Mouse (Mus musculus) monocyte, adult 2 months (primary cell): Measurements from ENCODE around the gene Gm2035.
"Not testable (repeated sequence)": the region's sequence is repeated elsewhere in the genome, so short reads cannot be mapped to it uniquely, and the experiment has no call there.

ENCODE experiments used
- DNase-seq, 2 experiments: peaks; one replicate each; pipeline ENCODE4 v3.0.0; 2022; ENCODE audit warnings: low spot score in 2 of 2, low read depth in 1 of 2

Gene Gm2035

DNA sequence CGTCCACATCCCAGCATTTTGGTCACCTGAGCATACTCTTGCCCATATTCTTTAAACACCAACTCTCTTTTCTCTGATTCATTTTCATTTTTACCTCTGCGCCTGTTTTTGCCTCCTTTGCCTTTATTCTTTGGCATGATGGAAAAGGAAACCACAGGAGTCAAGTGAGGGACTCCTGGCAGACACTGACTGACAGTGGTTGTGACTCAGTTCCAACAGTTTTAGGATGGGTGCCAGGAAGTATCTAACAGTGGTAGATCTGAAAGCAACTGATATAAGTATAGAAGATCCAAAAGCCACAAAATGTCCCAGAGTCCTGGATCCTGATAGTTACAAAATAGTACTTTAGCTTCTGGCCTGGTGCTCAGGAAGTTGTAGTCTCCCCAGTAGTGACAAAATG, at the start of gene Gm2035:
Gene Gm2035, minus strand, starts transcription at position 137 of the 400 bp plus-strand sequence.
- DNase-seq, result not testable (repeated sequence)

DNA sequence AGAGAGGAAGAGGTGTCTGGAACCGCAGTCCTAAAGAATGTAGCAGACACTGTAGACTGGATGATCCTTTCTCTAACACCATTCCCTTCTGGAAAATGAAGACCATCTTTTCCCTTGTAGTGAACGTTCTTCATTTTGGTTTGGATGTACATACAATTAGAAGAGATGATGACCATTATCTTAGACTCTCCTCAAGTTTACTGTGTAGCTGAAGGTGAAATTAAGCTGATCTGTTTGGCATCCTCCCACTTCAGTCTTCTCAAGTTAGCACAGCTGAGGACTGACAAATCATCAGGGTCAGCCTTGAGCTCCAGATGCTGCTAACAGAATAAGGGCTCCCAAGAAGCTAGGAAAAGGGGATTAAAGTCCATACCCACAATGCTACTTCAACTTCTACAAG, 34.1 kb upstream of the Gm2035 start, which contains the start of gene Gm2042:
Gene Gm2042, plus strand, starts transcription at position 301 of the 400 bp plus-strand sequence.
- DNase-seq, result not testable (repeated sequence)

DNA sequence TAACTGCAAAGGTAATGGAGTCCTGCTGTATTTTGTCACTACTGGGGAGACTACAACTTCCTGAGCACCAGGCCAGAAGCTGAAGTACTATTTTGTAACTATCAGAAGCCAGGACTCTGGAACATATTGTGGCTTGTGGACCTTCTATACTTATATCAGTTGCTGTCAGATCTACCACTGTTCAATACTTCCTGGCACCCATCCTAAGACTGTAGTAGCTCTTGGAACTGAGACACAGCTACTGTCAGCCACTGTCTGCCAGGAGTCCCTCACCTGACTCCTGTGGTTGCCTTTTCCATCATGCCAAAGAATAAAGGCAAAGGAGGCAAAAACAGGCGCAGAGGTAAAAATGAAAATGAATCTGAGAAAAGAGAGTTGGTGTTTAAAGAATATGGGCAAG, 24.6 kb downstream of the Gm2035 start, which contains the start of gene Gm2022:
Gene Gm2022, plus strand, starts transcription at position 301 of the 400 bp plus-strand sequence.
- not testable (repeated sequence) for DNase-seq

DNA sequence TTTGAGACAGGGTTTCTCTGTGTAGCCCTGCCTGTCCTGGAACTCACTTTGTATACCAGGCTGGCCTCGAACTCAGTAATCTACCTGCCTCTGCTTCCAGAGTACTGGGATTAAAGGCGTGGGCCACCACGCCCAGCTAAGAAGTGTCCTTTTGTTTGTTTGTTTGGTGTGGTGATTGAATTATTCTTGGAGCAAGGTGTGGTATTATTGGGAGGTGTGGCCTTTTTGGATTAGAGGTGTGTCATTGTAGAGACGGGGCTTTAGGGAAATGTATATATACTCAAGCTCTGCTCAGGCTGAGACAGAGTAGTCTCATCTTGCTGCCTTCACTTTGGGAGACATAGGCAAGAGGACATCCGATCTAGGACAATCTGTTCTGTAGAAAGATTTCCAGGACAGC, 45.9 kb downstream of the Gm2035 start, which contains the start of gene Gm2016:
Gene Gm2016, plus strand, starts transcription at position 301 of the 400 bp plus-strand sequence.
- not testable (repeated sequence) for DNase-seq
